In the genomic region with DNA sequence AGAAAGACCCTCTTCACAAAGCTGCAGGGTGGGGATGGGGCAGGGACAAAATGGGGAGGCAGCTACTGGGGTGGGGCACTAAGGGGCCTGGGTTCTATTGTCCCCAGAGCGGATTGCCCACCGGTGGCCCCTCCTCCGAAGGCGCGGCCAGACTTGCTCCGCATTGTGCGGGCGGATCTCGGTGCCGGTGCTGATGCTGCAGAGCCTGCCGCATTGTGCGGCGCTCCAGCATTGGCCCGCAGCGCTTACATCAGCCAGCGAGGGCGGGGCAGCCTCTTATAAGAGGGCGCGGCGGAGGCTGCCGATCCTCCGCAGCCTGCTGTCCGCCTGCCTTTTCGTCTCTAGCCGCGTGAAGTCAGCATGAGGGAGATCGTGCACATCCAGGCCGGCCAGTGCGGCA, we compare ENCODE assay signal across 8 mouse cellular contexts. TPM values are rescaled to one million over a fixed set of nuclear protein-coding genes. Genes with fewer than 3 reads are reported as not detected.
DNase-seq lines count a peak whose midpoint lies in the region; ATAC-seq and TF ChIP-seq lines count a peak whose summit lies in the region.

A gene (plus strand): TSS at position 179 of the 400 bp plus-strand sequence.

- no peaks in the 10 kb centered on the region for H3K36me3 ChIP-seq in spleen, adult 2 months (ENCODE audit: control insufficient read depth, insufficient read depth, low read length)
- H3K36me3 ChIP-seq in forebrain, embryonic 11.5 days (ENCODE audit: control insufficient read depth, insufficient read depth, low read length): no peaks in the 10 kb centered on the region
- peaks cover under 1% of the 10 kb centered on the region; the same call in 1 of the 2 replicates for H3K36me3 ChIP-seq in hindbrain, embryonic 14.5 days (replicated peaks; ENCODE audit: control insufficient read depth, insufficient read depth)
- H3K36me3 ChIP-seq in midbrain, embryonic 13.5 days: 0 out of 2 replicates have a peak, but pooled peaks cover under 1% of the 10 kb centered on the region
- no peaks in the 10 kb centered on the region for H3K36me3 ChIP-seq in stomach, embryonic 15.5 days

- TF ChIP-seq CTCF in spleen, adult 2 months (IDR thresholded peaks at IDR 0.05; ENCODE audit: extremely low read depth, insufficient read depth, insufficient read length, insufficient replicate concordance): no peak

- TF ChIP-seq POLR2A in spleen, adult 2 months (IDR thresholded peaks at IDR 0.05; ENCODE audit: low read depth, low read length): no peak

- DNase-seq in spleen, adult 2 months (ENCODE audit: low read depth in 1 of 2, low spot score in 2 of 2): peak; percentile 21 to 34
- DNase-seq in spleen, adult 12 weeks (ENCODE audit: low spot score): no peak
- peak; percentile 68 for DNase-seq in c-Kit-positive CD71-positive TER-119-positive erythroid progenitor cells, embryonic 14.5 days (ENCODE audit: low spot score)
- DNase-seq in forebrain, embryonic 11.5 days (ENCODE audit: low spot score): peak; percentile 94
- peak; percentile 94 for DNase-seq in hindbrain, embryonic 14.5 days (ENCODE audit: low spot score)
- DNase-seq in left cerebral cortex, adult 8-10 months (ENCODE audit: low spot score in 2 of 2): peak; percentile 86 to 91

- peak within 1 kb of the TSS; percentile 53 for H3K4me2 ChIP-seq in forebrain, embryonic 11.5 days (ENCODE audit: low read depth, low read length, severe bottlenecking)
- H3K4me2 ChIP-seq in hindbrain, embryonic 14.5 days (replicated peaks): peak within 1 kb of the TSS; percentile 92
- peak within 1 kb of the TSS; percentile 90 for H3K4me2 ChIP-seq in midbrain, embryonic 13.5 days (replicated peaks)
- H3K4me2 ChIP-seq in stomach, embryonic 15.5 days: peak within 1 kb of the TSS; percentile 56

- H3K9ac ChIP-seq in forebrain, embryonic 11.5 days (ENCODE audit: low read length): peak within 1 kb of the TSS; percentile 65
- peak within 1 kb of the TSS; percentile 99 for H3K9ac ChIP-seq in hindbrain, embryonic 14.5 days
- H3K9ac ChIP-seq in midbrain, embryonic 13.5 days (replicated peaks): peak within 1 kb of the TSS; percentile 100
- no peak within 1 kb of the TSS for H3K9ac ChIP-seq in stomach, embryonic 15.5 days

- H3K27ac ChIP-seq in spleen, adult 2 months (ENCODE audit: insufficient read depth, low read length): no peak within 1 kb of the TSS
- H3K27ac ChIP-seq in forebrain, embryonic 11.5 days (ENCODE audit: low read depth, low read length): peak within 1 kb of the TSS; percentile 84
- H3K27ac ChIP-seq in hindbrain, embryonic 14.5 days: peak within 1 kb of the TSS; percentile 99
- H3K27ac ChIP-seq in midbrain, embryonic 13.5 days: peak within 1 kb of the TSS; percentile 99
- H3K27ac ChIP-seq in stomach, embryonic 15.5 days: no peak within 1 kb of the TSS

- H3K4me1 ChIP-seq in spleen, adult 2 months (ENCODE audit: control insufficient read depth, insufficient read depth, insufficient read length): peaks cover 17% of the 10 kb centered on the region
- peaks cover 15% of the 10 kb centered on the region for H3K4me1 ChIP-seq in forebrain, embryonic 11.5 days (replicated peaks; ENCODE audit: control insufficient read depth, insufficient read depth, low read length)
- H3K4me1 ChIP-seq in hindbrain, embryonic 14.5 days (replicated peaks; ENCODE audit: control insufficient read depth, insufficient read depth, low read length): peaks cover 29% of the 10 kb centered on the region
- H3K4me1 ChIP-seq in midbrain, embryonic 13.5 days (replicated peaks): peaks cover 59% of the 10 kb centered on the region
- H3K4me1 ChIP-seq in stomach, embryonic 15.5 days: peaks cover 18% of the 10 kb centered on the region

- H3K27me3 ChIP-seq in spleen, adult 2 months (ENCODE audit: control insufficient read depth, insufficient read depth, low read length): peaks cover 8% of the 10 kb centered on the region
- no peaks in the 10 kb centered on the region for H3K27me3 ChIP-seq in forebrain, embryonic 11.5 days (ENCODE audit: control insufficient read depth, insufficient read depth, low read length)
- H3K27me3 ChIP-seq in hindbrain, embryonic 14.5 days (ENCODE audit: control insufficient read depth, insufficient read depth, low read length): no peaks in the 10 kb centered on the region
- no peaks in the 10 kb centered on the region for H3K27me3 ChIP-seq in midbrain, embryonic 13.5 days
- peaks cover 61% of the 10 kb centered on the region for H3K27me3 ChIP-seq in stomach, embryonic 15.5 days (replicated peaks)

- ATAC-seq in forebrain, embryonic 11.5 days (replicated peaks; ENCODE audit: low FRiP score): peak; percentile 88
- peak; percentile 93 for ATAC-seq in hindbrain, embryonic 14.5 days (ENCODE audit: low FRiP score)
- ATAC-seq in midbrain, embryonic 13.5 days: peak; percentile 93
- peak; percentile 67 for ATAC-seq in stomach, embryonic 15.5 days (ENCODE audit: insufficient read depth, low FRiP score, low read depth)

- H3K4me3 ChIP-seq in spleen, adult 2 months (ENCODE audit: extremely low read depth, insufficient read depth, insufficient read length): peak within 1 kb of the TSS; percentile 40; the same call in 1 of the 2 replicates
- peak within 1 kb of the TSS; percentile 68 for H3K4me3 ChIP-seq in forebrain, embryonic 11.5 days (ENCODE audit: low read depth, low read length)
- H3K4me3 ChIP-seq in hindbrain, embryonic 14.5 days (replicated peaks; ENCODE audit: low read length): peak within 1 kb of the TSS; percentile 75
- H3K4me3 ChIP-seq in midbrain, embryonic 13.5 days (replicated peaks): peak within 1 kb of the TSS; percentile 98
- H3K4me3 ChIP-seq in stomach, embryonic 15.5 days (replicated peaks): peak within 1 kb of the TSS; percentile 34

- no peaks in the 10 kb centered on the region for H3K9me3 ChIP-seq in forebrain, embryonic 11.5 days (ENCODE audit: control insufficient read depth, low read length)
- H3K9me3 ChIP-seq in hindbrain, embryonic 14.5 days (ENCODE audit: control insufficient read depth, low read length): no peaks in the 10 kb centered on the region
- no peaks in the 10 kb centered on the region for H3K9me3 ChIP-seq in midbrain, embryonic 13.5 days
- no peaks in the 10 kb centered on the region for H3K9me3 ChIP-seq in stomach, embryonic 15.5 days

- under 1% methylated on average over 29 of the region's 29 CpGs for WGBS in spleen, adult 2 months
- WGBS in forebrain, embryonic 11.5 days: under 1% methylated on average over 29 of the region's 29 CpGs
- under 1% methylated on average over 29 of the region's 29 CpGs for WGBS in hindbrain, embryonic 14.5 days
- under 1% methylated on average over 29 of the region's 29 CpGs for WGBS in midbrain, embryonic 13.5 days
- WGBS in stomach, embryonic 15.5 days: under 1% methylated on average over 29 of the region's 29 CpGs

RNA-seq across cellular contexts. Expression of the gene that starts here (rescaled TPM):
- 2.7 and 3.9 TPM in 2 replicates for polyA plus RNA-seq in spleen, adult 2 months (2012; rRNA removed)
- 556 and 641 TPM in 2 replicates for polyA plus RNA-seq in forebrain, embryonic 11.5 days (2014; fragmentation: Nextera tagmentation; extraction: Ambion mirVana)
- polyA plus RNA-seq in hindbrain, embryonic 14.5 days (2014; fragmentation: Nextera tagmentation; extraction: Ambion mirVana): 1,715 and 1,766 TPM in 2 replicates
- 100 to 1,000 TPM; 381 to 406 (median 387) TPM for total RNA-seq in left cerebral cortex, adult 8-10 months (2022)
- polyA plus RNA-seq in midbrain, embryonic 13.5 days (2015; fragmentation: Nextera tagmentation; extraction: Ambion mirVana): 1,993 and 2,050 TPM in 2 replicates
- 55.7 and 57.1 TPM in 2 replicates for polyA plus RNA-seq in stomach, embryonic 15.5 days (2015; fragmentation: Nextera tagmentation; extraction: Ambion mirVana)

Comparison
In these comparisons a context has a peak if more than half of its experiments do, and no peak if none do; other contexts are left out.
1. RNA of the gene that starts here (polyA plus RNA-seq): 1,993 to 2,050 TPM in midbrain, embryonic 13.5 days, 1,715 to 1,766 TPM in hindbrain, embryonic 14.5 days, 556 to 641 TPM in forebrain, embryonic 11.5 days and 55.7 to 57.1 TPM in stomach, embryonic 15.5 days; 2.7 to 3.9 TPM in spleen, adult 2 months; every median in the first group is over 10 times any median in the second.
2. H3K27ac ChIP-seq: peak in forebrain, embryonic 11.5 days (single experiment), hindbrain, embryonic 14.5 days (single experiment) and midbrain, embryonic 13.5 days (single experiment); none in spleen, adult 2 months (single experiment) and stomach, embryonic 15.5 days (single experiment).
3. H3K4me3 ChIP-seq: peak in every context shown above with its lines; median percentile 98 in midbrain, embryonic 13.5 days; 75 in hindbrain, embryonic 14.5 days; 68 in forebrain, embryonic 11.5 days; 40 in spleen, adult 2 months; 34 in stomach, embryonic 15.5 days.
4. Peak in every context shown above with its lines, with median percentiles within 50 percentile points of each other: ATAC-seq and H3K4me2 ChIP-seq.